Mouse (Mus musculus) layer of hippocampus, adult 9-10 months (tissue): ENCODE data around the gene Prap1.

ENCODE experiments used
- DNase-seq: peaks from one replicate; pipeline ENCODE4 v3.0.0; 2022; ENCODE audit warnings: low spot score

Prap1 gene

GRCm38 (mm10) chr7:140092924-140093528 is at the start of gene Prap1:
Gene Prap1, plus strand, starts transcription at chr7:140093395.
- DNase-seq, result no peak

GRCm38 (mm10) chr7:140045546-140045945 is 47.6 kb upstream of the Prap1 start:
- no peak for DNase-seq

- no peak for DNase-seq
Measured at GRCm38 (mm10) chr7:140047811-140048311, 45.3 kb upstream of the Prap1 start.

- no peak for DNase-seq
Measured at GRCm38 (mm10) chr7:140048361-140049114, 44.7 kb upstream of the Prap1 start, which contains the start of gene Msx3. Gene Msx3, minus strand, starts transcription at chr7:140049089.

GRCm38 (mm10) chr7:140049115-140049689 is 44.0 kb upstream of the Prap1 start:
- DNase-seq, result no peak

- no peak for DNase-seq
Measured at GRCm38 (mm10) chr7:140054124-140054523, 39.1 kb upstream of the Prap1 start.

- DNase-seq, result no peak
Measured at GRCm38 (mm10) chr7:140057413-140058407, 35.5 kb upstream of the Prap1 start.

GRCm38 (mm10) chr7:140058528-140058927 is 34.7 kb upstream of the Prap1 start:
- no peak for DNase-seq

- DNase-seq, result no peak
Measured at GRCm38 (mm10) chr7:140059601-140060000, 33.6 kb upstream of the Prap1 start.

- DNase-seq, result no peak
Measured at GRCm38 (mm10) chr7:140060936-140061831, 32.0 kb upstream of the Prap1 start.

- DNase-seq, result no peak
Measured at GRCm38 (mm10) chr7:140061832-140062130, 31.4 kb upstream of the Prap1 start.

GRCm38 (mm10) chr7:140062307-140062706 is 30.9 kb upstream of the Prap1 start:
- no peak for DNase-seq

- no peak for DNase-seq
Measured at GRCm38 (mm10) chr7:140063092-140063491, 30.1 kb upstream of the Prap1 start.

- no peak for DNase-seq
Measured at GRCm38 (mm10) chr7:140067397-140067796, 25.8 kb upstream of the Prap1 start.

- DNase-seq, result no peak
Measured at GRCm38 (mm10) chr7:140070042-140070711, 23.0 kb upstream of the Prap1 start.

GRCm38 (mm10) chr7:140077698-140078097 is 15.5 kb upstream of the Prap1 start:
- DNase-seq, result no peak

GRCm38 (mm10) chr7:140078711-140079110 is 14.5 kb upstream of the Prap1 start:
- DNase-seq, result no peak

- DNase-seq, result peak; percentile 77
Measured at GRCm38 (mm10) chr7:140080503-140081156, 12.6 kb upstream of the Prap1 start.

GRCm38 (mm10) chr7:140081408-140082241 is 11.6 kb upstream of the Prap1 start:
- no peak for DNase-seq
